Mouse (Mus musculus): ENCODE data around the gene Zmynd15.
"Not testable (repeated sequence)": the region's sequence is repeated elsewhere in the genome, so short reads cannot be mapped to it uniquely, and the experiment has no call there.

Zmynd15 gene

GRCm38 (mm10) chr11:70447373-70447772, 11.9 kb upstream of the Zmynd15 start:
- no peak for DNase-seq (ENCODE audit: low spot score)

- no peak for DNase-seq (ENCODE audit: low spot score)
These were observed 8.3 kb upstream of the Zmynd15 start for GRCm38 (mm10) chr11:70450926-70451325.

GRCm38 (mm10) chr11:70451797-70452498, 7.3 kb upstream of the Zmynd15 start, which contains the start of gene Med11:
Med11 (plus strand) TSS chr11:70451919.
- DNase-seq (ENCODE audit: low spot score), result peak; percentile 99

- DNase-seq (ENCODE audit: low spot score), result no peak
These were observed 5.8 kb upstream of the Zmynd15 start for GRCm38 (mm10) chr11:70453261-70454044.

- no peak for DNase-seq (ENCODE audit: low spot score)
These were observed 418 bp downstream of the Zmynd15 start, which contains the start of gene Cxcl16 for GRCm38 (mm10) chr11:70459601-70460101. Cxcl16 (minus strand) TSS chr11:70459984.

- DNase-seq (ENCODE audit: low spot score), result no peak
These were observed 4.7 kb downstream of the Zmynd15 start for GRCm38 (mm10) chr11:70463970-70464369.

- no peak for DNase-seq (ENCODE audit: low spot score)
These were observed 6.0 kb downstream of the Zmynd15 start for GRCm38 (mm10) chr11:70465211-70465610.

GRCm38 (mm10) chr11:70465824-70466223, 6.6 kb downstream of the Zmynd15 start:
- DNase-seq (ENCODE audit: low spot score), result no peak

- peak; percentile 27 for DNase-seq (ENCODE audit: low spot score)
These were observed 8.8 kb downstream of the Zmynd15 start for GRCm38 (mm10) chr11:70467902-70468619.

GRCm38 (mm10) chr11:70469764-70470163, 10.5 kb downstream of the Zmynd15 start:
- no peak for DNase-seq (ENCODE audit: low spot score)

- DNase-seq (ENCODE audit: low spot score), result no peak
These were observed 13.5 kb downstream of the Zmynd15 start for GRCm38 (mm10) chr11:70472716-70473115.

GRCm38 (mm10) chr11:70473291-70473690, 14.1 kb downstream of the Zmynd15 start:
- not testable (repeated sequence) for DNase-seq (ENCODE audit: low spot score)

GRCm38 (mm10) chr11:70474872-70475534, 15.8 kb downstream of the Zmynd15 start:
- no peak for DNase-seq (ENCODE audit: low spot score)

- peak; percentile 54 for DNase-seq (ENCODE audit: low spot score)
These were observed 26.3 kb downstream of the Zmynd15 start for GRCm38 (mm10) chr11:70485498-70485897.

GRCm38 (mm10) chr11:70487816-70488215, 28.6 kb downstream of the Zmynd15 start:
- DNase-seq (ENCODE audit: low spot score), result no peak

GRCm38 (mm10) chr11:70489138-70489537, 29.9 kb downstream of the Zmynd15 start:
- no peak for DNase-seq (ENCODE audit: low spot score)

- DNase-seq (ENCODE audit: low spot score), result no peak
These were observed 30.5 kb downstream of the Zmynd15 start for GRCm38 (mm10) chr11:70489684-70490083.

GRCm38 (mm10) chr11:70499566-70500475, 40.6 kb downstream of the Zmynd15 start:
- peak; percentile 65 for DNase-seq (ENCODE audit: low spot score)

GRCm38 (mm10) chr11:70500476-70500812, 41.2 kb downstream of the Zmynd15 start:
- no peak for DNase-seq (ENCODE audit: low spot score)

GRCm38 (mm10) chr11:70502018-70502417, 42.8 kb downstream of the Zmynd15 start:
- DNase-seq (ENCODE audit: low spot score), result no peak

GRCm38 (mm10) chr11:70504970-70505369, 45.7 kb downstream of the Zmynd15 start, which contains the start of gene Tm4sf5:
Tm4sf5 (plus strand) TSS chr11:70505244.
- no peak for DNase-seq (ENCODE audit: low spot score)
